In genomic region chr6:88752711-88753219, GRCm38 (mm10) we compare ENCODE assay signal across 7 mouse cellular contexts. TPM values are rescaled to one million over a fixed set of nuclear protein-coding genes. Genes with fewer than 3 reads are reported as not detected.
A peak's percentile ranks its signal among the peaks of the same experiment; 100 is the strongest.
DNase-seq lines count a peak whose midpoint lies in the region; ATAC-seq and TF ChIP-seq lines count a peak whose summit lies in the region.

No protein-coding gene starts in this region.

- H3K9ac ChIP-seq in lung, postnatal 0 days (replicated peaks; ENCODE audit: low read depth), result no peak overlapping the region
- no peak overlapping the region for H3K9ac ChIP-seq in forebrain, embryonic 14.5 days (ENCODE audit: low read length)
- no peak overlapping the region for H3K9ac ChIP-seq in neural tube, embryonic 13.5 days

- peak; percentile 51 for TF ChIP-seq CTCF in lung, postnatal 0 days (IDR thresholded peaks at IDR 0.05)

- no peak for TF ChIP-seq EP300 in lung, postnatal 0 days (IDR thresholded peaks at IDR 0.05)

- 46% methylated on average over 5 of the region's 5 CpGs for WGBS in lung, postnatal 0 days
- 36% methylated on average over 5 of the region's 5 CpGs for WGBS in forebrain, embryonic 14.5 days
- 39% methylated on average over 5 of the region's 5 CpGs for WGBS in neural tube, embryonic 13.5 days

- no peak for DNase-seq in lung, postnatal 0 days (ENCODE audit: low spot score)
- no peak for DNase-seq in lung, postnatal 4 days
- peak; percentile 79 for DNase-seq in forebrain, embryonic 14.5 days (ENCODE audit: low spot score)
- DNase-seq in kidney, adult 8-10 months, result peak; percentile 63 to 66
- no peak for DNase-seq in thymus, postnatal 0 days (ENCODE audit: low spot score)
- DNase-seq in urinary bladder, postnatal 14 days (ENCODE audit: low spot score), result no peak

- ATAC-seq in lung, postnatal 0 days, result peak; percentile 35; the same call in 1 of the 2 replicates
- ATAC-seq in forebrain, embryonic 14.5 days, result peak; percentile 92
- ATAC-seq in neural tube, embryonic 13.5 days (ENCODE audit: low read depth), result peak; percentile 69

- peaks cover 2% of the 10 kb centered on the region; the same call in 1 of the 2 replicates for H3K4me1 ChIP-seq in lung, postnatal 0 days (ENCODE audit: insufficient read depth, low read depth, low read length)
- H3K4me1 ChIP-seq in forebrain, embryonic 14.5 days (ENCODE audit: control insufficient read depth, insufficient read depth, low read length), result peaks cover 7% of the 10 kb centered on the region; the same call in 1 of the 2 replicates
- peaks cover 15% of the 10 kb centered on the region for H3K4me1 ChIP-seq in neural tube, embryonic 13.5 days (replicated peaks)

- no peak overlapping the region for H3K4me2 ChIP-seq in lung, postnatal 0 days (replicated peaks; ENCODE audit: low read depth, low read length)
- no peak overlapping the region for H3K4me2 ChIP-seq in forebrain, embryonic 14.5 days (ENCODE audit: low read length)
- H3K4me2 ChIP-seq in neural tube, embryonic 13.5 days, result no peak overlapping the region

- no peaks in the 10 kb centered on the region for H3K27me3 ChIP-seq in lung, postnatal 0 days (replicated peaks; ENCODE audit: insufficient read depth, low read length)
- H3K27me3 ChIP-seq in forebrain, embryonic 14.5 days (replicated peaks; ENCODE audit: control insufficient read depth, insufficient read depth, low read length), result no peaks in the 10 kb centered on the region
- H3K27me3 ChIP-seq in neural tube, embryonic 13.5 days, result no peaks in the 10 kb centered on the region

- H3K27ac ChIP-seq in lung, postnatal 0 days (ENCODE audit: low read length), result no peak overlapping the region
- H3K27ac ChIP-seq in forebrain, embryonic 14.5 days (ENCODE audit: low read depth, low read length), result peak overlapping the region; percentile 5; the same call in 1 of the 2 replicates
- H3K27ac ChIP-seq in neural tube, embryonic 13.5 days (replicated peaks), result peak overlapping the region; percentile 75

- H3K36me3 ChIP-seq in lung, postnatal 0 days (ENCODE audit: insufficient read depth, low read length), result no peaks in the 10 kb centered on the region
- no peaks in the 10 kb centered on the region for H3K36me3 ChIP-seq in forebrain, embryonic 14.5 days (ENCODE audit: control insufficient read depth, insufficient read depth, low read length)
- no peaks in the 10 kb centered on the region for H3K36me3 ChIP-seq in neural tube, embryonic 13.5 days

- no peak overlapping the region for H3K4me3 ChIP-seq in lung, postnatal 0 days (ENCODE audit: low read depth, low read length)
- H3K4me3 ChIP-seq in forebrain, embryonic 14.5 days (ENCODE audit: low read depth, low read length), result no peak overlapping the region
- no peak overlapping the region for H3K4me3 ChIP-seq in neural tube, embryonic 13.5 days

- no peaks in the 10 kb centered on the region for H3K9me3 ChIP-seq in lung, postnatal 0 days (ENCODE audit: low read length)
- no peaks in the 10 kb centered on the region for H3K9me3 ChIP-seq in forebrain, embryonic 14.5 days (replicated peaks; ENCODE audit: control insufficient read depth, low read length)
- H3K9me3 ChIP-seq in neural tube, embryonic 13.5 days, result no peaks in the 10 kb centered on the region

RNA-seq across cellular contexts. Expression of gene Mgll, which starts 28.6 kb away (rescaled TPM):
- polyA plus RNA-seq in lung, postnatal 0 days (2015; fragmentation: Nextera tagmentation; extraction: Ambion mirVana), result 123 and 131 TPM in 2 replicates
- polyA plus RNA-seq in forebrain, embryonic 14.5 days (2014; fragmentation: Nextera tagmentation; extraction: Ambion mirVana), result 19.3 and 23.1 TPM in 2 replicates
- polyA plus RNA-seq in neural tube, embryonic 13.5 days (2015; fragmentation: Nextera tagmentation; extraction: Ambion mirVana), result 30.9 and 32.0 TPM in 2 replicates
- 49.5 and 52.6 TPM in 2 replicates for polyA plus RNA-seq in thymus, postnatal 0 days (2015; fragmentation: Nextera tagmentation; extraction: Ambion mirVana)

Comparison
In these comparisons a context has a peak if more than half of its experiments do, and no peak if none do; other contexts are left out.
1. ATAC-seq: peak in every context shown above with its lines; median percentile 92 in forebrain, embryonic 14.5 days; 69 in neural tube, embryonic 13.5 days; 35 in lung, postnatal 0 days.
2. DNase-seq: peak in forebrain, embryonic 14.5 days (single experiment) and kidney, adult 8-10 months (2 of 2); none in lung, postnatal 0 days (single experiment), lung, postnatal 4 days (0 of 2), thymus, postnatal 0 days (single experiment) and urinary bladder, postnatal 14 days (single experiment).